Mouse (Mus musculus): ENCODE results near the gene Ugt8a.

DNA sequence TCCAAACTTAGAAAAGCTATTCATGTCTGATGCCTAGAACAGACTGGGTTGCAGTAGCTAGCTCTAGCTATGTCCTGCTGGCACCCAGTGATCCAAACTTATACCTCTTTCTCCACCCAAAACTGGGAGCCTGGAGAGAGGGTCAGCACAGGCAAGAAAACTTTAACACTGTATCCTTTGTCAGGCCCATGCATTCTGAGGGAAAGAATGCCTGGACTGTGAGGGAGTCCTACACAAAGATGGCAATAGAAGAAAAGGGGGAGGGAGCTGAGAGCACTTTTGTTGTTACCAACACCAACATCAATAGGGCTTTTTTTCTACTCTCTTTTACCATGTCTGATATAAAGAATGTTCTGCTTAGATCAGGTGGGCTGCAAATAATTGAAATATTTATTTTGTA is 55.4 kb downstream of the Ugt8a start:
- TF ChIP-seq CTCF (IDR thresholded peaks at IDR 0.05; ENCODE audit: extremely low read depth, insufficient read depth, low read length) = no peak
- TF ChIP-seq POLR2A (IDR thresholded peaks at IDR 0.05; ENCODE audit: extremely low read depth, insufficient read depth, low read length) = no peak
